8 mouse cellular contexts compared by ENCODE assay signal in genomic region chr7:45814841-45815240, GRCm38 (mm10). TPM values are rescaled to one million over a fixed set of nuclear protein-coding genes. Genes with fewer than 3 reads are reported as not detected.
DNase-seq lines count a peak whose midpoint lies in the region; ATAC-seq and TF ChIP-seq lines count a peak whose summit lies in the region.

No protein-coding gene starts in this region.

- H3K4me3 ChIP-seq in lung, embryonic 14.5 days (ENCODE audit: low read depth, low read length), result peak overlapping the region; percentile 94
- peak overlapping the region; percentile 84 for H3K4me3 ChIP-seq in limb, embryonic 11.5 days (ENCODE audit: low read depth, low read length)
- H3K4me3 ChIP-seq in olfactory bulb, adult 2 months (ENCODE audit: insufficient read depth, low read depth, low read length), result peak overlapping the region; percentile 36

- no peak overlapping the region for H3K9ac ChIP-seq in lung, embryonic 14.5 days
- no peak overlapping the region for H3K9ac ChIP-seq in limb, embryonic 11.5 days (ENCODE audit: low read length)

- peaks cover 32% of the 10 kb centered on the region for H3K36me3 ChIP-seq in lung, embryonic 14.5 days (ENCODE audit: insufficient read depth)
- peaks cover 22% of the 10 kb centered on the region; the same call in 1 of the 2 replicates for H3K36me3 ChIP-seq in limb, embryonic 11.5 days (ENCODE audit: control insufficient read depth, insufficient read depth, low read length)

- no peak overlapping the region for H3K27ac ChIP-seq in lung, embryonic 14.5 days (ENCODE audit: low read depth)
- no peak overlapping the region for H3K27ac ChIP-seq in limb, embryonic 11.5 days (replicated peaks; ENCODE audit: low read depth, low read length)
- H3K27ac ChIP-seq in olfactory bulb, adult 2 months (ENCODE audit: insufficient read depth, low read depth, low read length), result 0 out of 2 replicates have a peak overlapping the region, but pooled peaks have one; percentile 12

- peak overlapping the region; percentile 51 for H3K4me2 ChIP-seq in lung, embryonic 14.5 days
- peak overlapping the region; percentile 45 for H3K4me2 ChIP-seq in limb, embryonic 11.5 days (ENCODE audit: low read depth, severe bottlenecking)

- 6% methylated on average over 5 of the region's 5 CpGs for WGBS in lung, embryonic 14.5 days
- 13% methylated on average over 5 of the region's 5 CpGs for WGBS in limb, embryonic 11.5 days
- WGBS in olfactory bulb, adult 2 months, result 4% methylated on average over 5 of the region's 5 CpGs

- peak; percentile 59 for DNase-seq in cerebellum, adult 11-12 months
- DNase-seq in cerebellum, postnatal 4 days (ENCODE audit: low spot score in 2 of 2), result no peak
- DNase-seq in lung, embryonic 14.5 days, result no peak
- no peak for DNase-seq in lung, postnatal 14 days
- DNase-seq in limb, embryonic 11.5 days (ENCODE audit: low spot score), result no peak
- DNase-seq in spleen, postnatal 10 days (ENCODE audit: low spot score in 2 of 2), result no peak
- no peak for DNase-seq in right cerebral cortex, postnatal 4 days

- TF ChIP-seq POLR2A in olfactory bulb, adult 2 months (IDR thresholded peaks at IDR 0.05; ENCODE audit: insufficient read depth, low read depth, low read length), result no peak

- H3K4me1 ChIP-seq in lung, embryonic 14.5 days (ENCODE audit: insufficient read depth), result peaks cover 7% of the 10 kb centered on the region; the same call in 1 of the 2 replicates
- H3K4me1 ChIP-seq in limb, embryonic 11.5 days (ENCODE audit: control insufficient read depth, insufficient read depth, low read length), result peaks cover 17% of the 10 kb centered on the region
- peaks cover 15% of the 10 kb centered on the region for H3K4me1 ChIP-seq in olfactory bulb, adult 2 months (ENCODE audit: control insufficient read depth, insufficient read depth, low read length)

- H3K27me3 ChIP-seq in lung, embryonic 14.5 days (ENCODE audit: insufficient read depth, low read length), result no peaks in the 10 kb centered on the region
- H3K27me3 ChIP-seq in limb, embryonic 11.5 days (ENCODE audit: control insufficient read depth, insufficient read depth, low read length), result no peaks in the 10 kb centered on the region

- TF ChIP-seq CTCF in lung, embryonic 14.5 days (IDR thresholded peaks at IDR 0.05; ENCODE audit: low read depth), result no peak
- TF ChIP-seq CTCF in olfactory bulb, adult 2 months (IDR thresholded peaks at IDR 0.05; ENCODE audit: insufficient read depth, low read depth, low read length), result no peak

- no peaks in the 10 kb centered on the region for H3K9me3 ChIP-seq in lung, embryonic 14.5 days (ENCODE audit: low read depth, low read length)
- H3K9me3 ChIP-seq in limb, embryonic 11.5 days (ENCODE audit: control insufficient read depth, low read length), result no peaks in the 10 kb centered on the region

- ATAC-seq in lung, embryonic 14.5 days (ENCODE audit: insufficient read depth), result no peak
- no peak for ATAC-seq in limb, embryonic 11.5 days (ENCODE audit: insufficient number of reproducible peaks, low FRiP score, low TSS enrichment, low read depth)

RNA-seq across cellular contexts. Expression of gene Cyth2, which starts 0.5 kb away (rescaled TPM):
- polyA plus RNA-seq in lung, embryonic 14.5 days (2014; fragmentation: Nextera tagmentation; extraction: Ambion mirVana), result 109 and 110 TPM in 2 replicates
- 176 TPM in 2 replicates for polyA plus RNA-seq in limb, embryonic 11.5 days (2014; fragmentation: Nextera tagmentation; extraction: Ambion mirVana)
- polyA plus RNA-seq in olfactory bulb, adult 2 months (2012; ENCODE audit: insufficient read depth, insufficient read length, low replicate concordance, missing spikeins), result not detected in 2 replicates

RNA-seq across cellular contexts. Expression of gene Kcnj14, which starts 9.7 kb away (rescaled TPM):
- 0.67 and 1.1 TPM in 2 replicates for polyA plus RNA-seq in lung, embryonic 14.5 days (2014; fragmentation: Nextera tagmentation; extraction: Ambion mirVana)
- polyA plus RNA-seq in limb, embryonic 11.5 days (2014; fragmentation: Nextera tagmentation; extraction: Ambion mirVana), result 1.4 and 1.5 TPM in 2 replicates
- polyA plus RNA-seq in olfactory bulb, adult 2 months (2012; ENCODE audit: insufficient read depth, insufficient read length, low replicate concordance, missing spikeins), result not detected in 2 replicates

RNA-seq across cellular contexts. Expression of gene Grwd1, which starts 15.9 kb away (rescaled TPM):
- 85.4 and 95.3 TPM in 2 replicates for polyA plus RNA-seq in lung, embryonic 14.5 days (2014; fragmentation: Nextera tagmentation; extraction: Ambion mirVana)
- polyA plus RNA-seq in limb, embryonic 11.5 days (2014; fragmentation: Nextera tagmentation; extraction: Ambion mirVana), result 90.6 and 94.3 TPM in 2 replicates
- polyA plus RNA-seq in olfactory bulb, adult 2 months (2012; ENCODE audit: insufficient read depth, insufficient read length, low replicate concordance, missing spikeins), result not detected in 2 replicates

RNA-seq across cellular contexts. Expression of gene Sult2b1, which starts 30.4 kb away (rescaled TPM):
- 5.0 and 5.9 TPM in 2 replicates for polyA plus RNA-seq in lung, embryonic 14.5 days (2014; fragmentation: Nextera tagmentation; extraction: Ambion mirVana)
- 0.77 and 3.2 TPM in 2 replicates for polyA plus RNA-seq in limb, embryonic 11.5 days (2014; fragmentation: Nextera tagmentation; extraction: Ambion mirVana)
- not detected in 2 replicates for polyA plus RNA-seq in olfactory bulb, adult 2 months (2012; ENCODE audit: insufficient read depth, insufficient read length, low replicate concordance, missing spikeins)

RNA-seq across cellular contexts. Expression of gene Lmtk3, which starts 31.3 kb away (rescaled TPM):
- polyA plus RNA-seq in lung, embryonic 14.5 days (2014; fragmentation: Nextera tagmentation; extraction: Ambion mirVana), result 0.76 and 1.9 TPM in 2 replicates
- polyA plus RNA-seq in limb, embryonic 11.5 days (2014; fragmentation: Nextera tagmentation; extraction: Ambion mirVana), result 3.6 and 4.6 TPM in 2 replicates
- not detected in 2 replicates for polyA plus RNA-seq in olfactory bulb, adult 2 months (2012; ENCODE audit: insufficient read depth, insufficient read length, low replicate concordance, missing spikeins)

Comparison
In these comparisons a context has a peak if more than half of its experiments do, and no peak if none do; other contexts are left out.
1. H3K4me3 ChIP-seq: peak in every context shown above with its lines; median percentile 94 in lung, embryonic 14.5 days; 84 in limb, embryonic 11.5 days; 36 in olfactory bulb, adult 2 months.
2. RNA of gene Grwd1, which starts 15.9 kb away (polyA plus RNA-seq): 85.4 to 95.3 TPM in lung, embryonic 14.5 days and 90.6 to 94.3 TPM in limb, embryonic 11.5 days; not detected in olfactory bulb, adult 2 months; every median in the first group is over 10 times any median in the second.